Mouse (Mus musculus) mature B cell (primary cell): ENCODE measurements around the gene Cfd.

Experiments used
- in situ Hi-C: fragments of 300-500 bp; cut with MboI; formaldehyde crosslinking; loops from 2 replicates; pipeline ENCODE4 v1.14.3; 2019

The Cfd gene

GRCm38 (mm10) chr10:79861230-79862048, 29.2 kb upstream of the Cfd start:
- in situ Hi-C loops, result no loop called here

GRCm38 (mm10) chr10:79862049-79862788, 28.4 kb upstream of the Cfd start:
- in situ Hi-C loops, result no loop called here

- in situ Hi-C loops, result no loop called here
Observed at GRCm38 (mm10) chr10:79862925-79863324, 27.7 kb upstream of the Cfd start.

GRCm38 (mm10) chr10:79864351-79865188, 26.1 kb upstream of the Cfd start:
- in situ Hi-C loops, result no loop called here

GRCm38 (mm10) chr10:79865189-79865601, 25.5 kb upstream of the Cfd start:
- in situ Hi-C loops, result no loop called here

- in situ Hi-C loops, result no loop called here
Observed at GRCm38 (mm10) chr10:79865801-79866295, 24.8 kb upstream of the Cfd start.

- in situ Hi-C loops, result no loop called here
Observed at GRCm38 (mm10) chr10:79866601-79867000, 24.1 kb upstream of the Cfd start.

GRCm38 (mm10) chr10:79871845-79872244, 18.8 kb upstream of the Cfd start:
- in situ Hi-C loops, result no loop called here

- in situ Hi-C loops, result no loop called here
Observed at GRCm38 (mm10) chr10:79872862-79873261, 17.8 kb upstream of the Cfd start.

- in situ Hi-C loops, result no loop called here
Observed at GRCm38 (mm10) chr10:79873313-79873712, 17.3 kb upstream of the Cfd start.

- in situ Hi-C loops, result no loop called here
Observed at GRCm38 (mm10) chr10:79873715-79874289, 16.9 kb upstream of the Cfd start.

- in situ Hi-C loops, result no loop called here
Observed at GRCm38 (mm10) chr10:79874290-79874862, 16.3 kb upstream of the Cfd start, which contains the start of the genes Prtn3 and Plppr3. Prtn3 (plus strand) TSS chr10:79874476. Plppr3 (minus strand) TSS chr10:79874634.

GRCm38 (mm10) chr10:79877174-79877573, 13.5 kb upstream of the Cfd start:
- in situ Hi-C loops, result no loop called here

- in situ Hi-C loops, result no loop called here
Observed at GRCm38 (mm10) chr10:79877757-79878156, 12.9 kb upstream of the Cfd start.

- in situ Hi-C loops, result no loop called here
Observed at GRCm38 (mm10) chr10:79879527-79879926, 11.1 kb upstream of the Cfd start.

- in situ Hi-C loops, result loop anchor here (10.0 kb wide), 1 partner anchor 74 kb away; no protein-coding TSS in a partner anchor
Observed at GRCm38 (mm10) chr10:79880721-79881120, 9.9 kb upstream of the Cfd start.

- in situ Hi-C loops, result loop anchor here (10.0 kb wide), 1 partner anchor 73 kb away; no protein-coding TSS in a partner anchor
Observed at GRCm38 (mm10) chr10:79881981-79882380, 8.7 kb upstream of the Cfd start.

GRCm38 (mm10) chr10:79883297-79884084, 7.2 kb upstream of the Cfd start:
- in situ Hi-C loops, result loop anchor here (10.0 kb wide), 1 partner anchor 71 kb away; no protein-coding TSS in a partner anchor

GRCm38 (mm10) chr10:79884446-79884845, 6.2 kb upstream of the Cfd start:
- in situ Hi-C loops, result loop anchor here (10.0 kb wide), 1 partner anchor 70 kb away; no protein-coding TSS in a partner anchor

- in situ Hi-C loops, result loop anchor here (10.0 kb wide), 1 partner anchor 70 kb away; no protein-coding TSS in a partner anchor
Observed at GRCm38 (mm10) chr10:79884938-79885337, 5.7 kb upstream of the Cfd start.
